Mouse (Mus musculus): ENCODE results near the gene Dhrs2. TPM values are rescaled to one million over a fixed set of nuclear protein-coding genes. Genes with fewer than 3 reads are reported as not detected.

Dhrs2 gene
- polyA plus RNA-seq, 1 experiment from 2014 or later, result 1.4 TPM

- ATAC-seq, result peak; percentile 84
- Histone ChIP-seq H3K4me2 (ENCODE audit: low read length) (no peak overlapping the region), H3K4me3 (ENCODE audit: low read length) (no peak overlapping the region), H3K4me1 (ENCODE audit: control insufficient read depth, insufficient read depth, low read depth, low read length) (no peaks in the 10 kb centered on the region; the same call in 1 of the 2 replicates), H3K27me3 (replicated peaks; ENCODE audit: control insufficient read depth, insufficient read depth, low read length) (no peaks in the 10 kb centered on the region), H3K36me3 (ENCODE audit: control insufficient read depth, insufficient read depth, low read length) (no peaks in the 10 kb centered on the region), H3K9me3 (ENCODE audit: control insufficient read depth, low read length) (no peaks in the 10 kb centered on the region), H3K27ac (ENCODE audit: low read depth, low read length) (no peak overlapping the region), H3K9ac (ENCODE audit: low read depth, low read length) (no peak overlapping the region)
- WGBS, result 20% methylated on average over 1 of the region's 1 CpGs
Observed at GRCm38 (mm10) chr14:55223172-55223571, 1.4 kb downstream of the Dhrs2 start.

DNA sequence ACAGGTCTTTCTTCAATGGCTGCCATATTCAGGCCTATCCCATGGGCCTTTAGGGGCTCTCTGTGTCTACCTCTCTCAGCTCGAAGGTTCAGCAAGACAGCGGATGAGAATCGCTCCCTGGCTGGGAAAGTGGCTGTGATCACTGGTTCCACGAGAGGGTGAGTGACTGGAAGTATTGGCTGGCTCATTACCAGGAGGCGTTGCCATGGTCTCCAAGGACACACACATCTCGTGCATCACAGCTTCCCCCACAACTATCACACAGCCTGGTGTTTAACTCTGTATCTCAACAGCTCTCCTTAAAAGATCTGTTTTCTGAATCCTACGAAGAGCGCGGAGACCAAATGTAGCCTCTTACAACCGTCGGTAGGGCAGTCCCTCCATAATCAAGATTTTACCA is 12.8 kb downstream of the Dhrs2 start:
- no peak overlapping the region for H3K4me3 ChIP-seq (ENCODE audit: low read length)
- H3K27me3 ChIP-seq (replicated peaks; ENCODE audit: control insufficient read depth, insufficient read depth, low read length), result no peaks in the 10 kb centered on the region
- no peak for ATAC-seq
- H3K9me3 ChIP-seq (ENCODE audit: control insufficient read depth, low read length), result no peaks in the 10 kb centered on the region
- H3K9ac ChIP-seq (ENCODE audit: low read depth, low read length), result no peak overlapping the region
- WGBS, result 85% methylated on average over 11 of the region's 11 CpGs
- H3K27ac ChIP-seq (ENCODE audit: low read depth, low read length), result no peak overlapping the region
- H3K36me3 ChIP-seq (ENCODE audit: control insufficient read depth, insufficient read depth, low read length), result no peaks in the 10 kb centered on the region
- no peak overlapping the region for H3K4me2 ChIP-seq (ENCODE audit: low read length)
- no peaks in the 10 kb centered on the region for H3K4me1 ChIP-seq (ENCODE audit: control insufficient read depth, insufficient read depth, low read depth, low read length)

GRCm38 (mm10) chr14:55236685-55237084 is 14.9 kb downstream of the Dhrs2 start:
- Histone ChIP-seq H3K9ac (ENCODE audit: low read depth, low read length) (no peak overlapping the region), H3K4me1 (ENCODE audit: control insufficient read depth, insufficient read depth, low read depth, low read length) (no peaks in the 10 kb centered on the region)
- 91% methylated on average over 2 of the region's 2 CpGs for WGBS

GRCm38 (mm10) chr14:55242664-55243063 is 20.9 kb downstream of the Dhrs2 start:
- Histone ChIP-seq H3K36me3 (ENCODE audit: control insufficient read depth, insufficient read depth, low read length) (no peaks in the 10 kb centered on the region), H3K27ac (ENCODE audit: low read depth, low read length) (no peak overlapping the region), H3K4me3 (ENCODE audit: low read length) (no peak overlapping the region), H3K4me1 (ENCODE audit: control insufficient read depth, insufficient read depth, low read depth, low read length) (no peaks in the 10 kb centered on the region), H3K4me2 (ENCODE audit: low read length) (no peak overlapping the region), H3K27me3 (replicated peaks; ENCODE audit: control insufficient read depth, insufficient read depth, low read length) (no peaks in the 10 kb centered on the region), H3K9ac (ENCODE audit: low read depth, low read length) (no peak overlapping the region), H3K9me3 (ENCODE audit: control insufficient read depth, low read length) (no peaks in the 10 kb centered on the region)
- no peak for ATAC-seq
- 84% methylated on average over 1 of the region's 1 CpGs for WGBS

More at GRCm38 (mm10) chr14:55236685-55237084, 14.9 kb downstream of the Dhrs2 start:
- ATAC-seq, result no peak
- Histone ChIP-seq H3K4me3 (ENCODE audit: low read length) (no peak overlapping the region), H3K9me3 (ENCODE audit: control insufficient read depth, low read length) (no peaks in the 10 kb centered on the region), H3K36me3 (ENCODE audit: control insufficient read depth, insufficient read depth, low read length) (no peaks in the 10 kb centered on the region), H3K27ac (ENCODE audit: low read depth, low read length) (no peak overlapping the region), H3K4me2 (ENCODE audit: low read length) (no peak overlapping the region), H3K27me3 (replicated peaks; ENCODE audit: control insufficient read depth, insufficient read depth, low read length) (no peaks in the 10 kb centered on the region)

GRCm38 (mm10) chr14:55247181-55247580 is 25.4 kb downstream of the Dhrs2 start:
- Histone ChIP-seq H3K4me1 (ENCODE audit: control insufficient read depth, insufficient read depth, low read depth, low read length) (no peaks in the 10 kb centered on the region), H3K27ac (ENCODE audit: low read depth, low read length) (no peak overlapping the region), H3K4me2 (ENCODE audit: low read length) (no peak overlapping the region), H3K4me3 (ENCODE audit: low read length) (no peak overlapping the region), H3K9ac (ENCODE audit: low read depth, low read length) (no peak overlapping the region), H3K36me3 (ENCODE audit: control insufficient read depth, insufficient read depth, low read length) (no peaks in the 10 kb centered on the region), H3K27me3 (replicated peaks; ENCODE audit: control insufficient read depth, insufficient read depth, low read length) (no peaks in the 10 kb centered on the region), H3K9me3 (ENCODE audit: control insufficient read depth, low read length) (no peaks in the 10 kb centered on the region)
- 45% methylated on average over 6 of the region's 6 CpGs for WGBS
- no peak for ATAC-seq

DNA sequence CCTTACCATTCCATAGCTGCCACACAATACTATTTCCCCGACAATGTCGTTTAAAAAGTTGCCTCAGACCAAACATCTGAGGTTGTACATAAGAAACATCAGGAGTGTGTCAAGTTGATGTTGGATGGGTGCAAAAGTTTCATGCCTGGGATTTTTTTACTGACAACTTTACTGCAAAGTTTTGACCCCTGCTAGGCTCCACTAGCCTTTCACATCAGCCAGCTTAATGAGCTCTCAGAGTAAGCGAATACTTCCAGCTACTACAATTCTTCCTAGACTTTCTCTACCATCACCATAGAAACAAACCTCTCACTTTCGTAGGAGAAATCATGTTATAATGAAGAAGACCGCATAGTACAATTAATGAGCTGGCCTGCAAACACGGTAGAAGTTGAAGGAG is 26.5 kb downstream of the Dhrs2 start:
- ATAC-seq, result no peak
- 83% methylated on average over 6 of the region's 6 CpGs for WGBS
- Histone ChIP-seq H3K9me3 (ENCODE audit: control insufficient read depth, low read length) (no peaks in the 10 kb centered on the region), H3K9ac (ENCODE audit: low read depth, low read length) (no peak overlapping the region), H3K36me3 (ENCODE audit: control insufficient read depth, insufficient read depth, low read length) (no peaks in the 10 kb centered on the region), H3K27me3 (replicated peaks; ENCODE audit: control insufficient read depth, insufficient read depth, low read length) (no peaks in the 10 kb centered on the region), H3K4me3 (ENCODE audit: low read length) (no peak overlapping the region), H3K4me1 (ENCODE audit: control insufficient read depth, insufficient read depth, low read depth, low read length) (no peaks in the 10 kb centered on the region), H3K4me2 (ENCODE audit: low read length) (no peak overlapping the region), H3K27ac (ENCODE audit: low read depth, low read length) (no peak overlapping the region)

DNA sequence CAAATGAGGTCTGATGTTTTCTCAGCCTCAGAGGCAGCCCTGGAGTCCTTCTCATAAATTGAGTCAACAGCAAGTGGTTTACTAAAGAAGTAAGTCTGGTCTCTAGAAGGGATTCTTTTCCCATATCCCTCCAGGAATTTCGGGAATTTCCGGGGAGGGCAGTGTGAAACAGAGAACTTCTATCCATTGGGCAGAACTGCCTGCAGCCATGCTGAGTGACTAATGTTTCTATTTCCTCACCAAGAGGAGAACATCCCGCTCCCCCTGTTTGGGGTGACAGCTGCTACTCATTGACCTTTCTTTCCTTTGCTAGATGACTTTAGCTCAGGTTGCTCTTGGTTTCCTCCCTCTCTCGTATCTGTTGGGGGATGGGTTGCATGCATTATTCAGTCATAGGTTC is 31.8 kb downstream of the Dhrs2 start:
- no peak overlapping the region for H3K27ac ChIP-seq (ENCODE audit: low read depth, low read length)
- H3K9ac ChIP-seq (ENCODE audit: low read depth, low read length), result no peak overlapping the region
- 79% methylated on average over 4 of the region's 4 CpGs for WGBS
- no peaks in the 10 kb centered on the region for H3K27me3 ChIP-seq (replicated peaks; ENCODE audit: control insufficient read depth, insufficient read depth, low read length)
- H3K4me3 ChIP-seq (ENCODE audit: low read length), result no peak overlapping the region
- ATAC-seq, result no peak
- no peaks in the 10 kb centered on the region for H3K4me1 ChIP-seq (ENCODE audit: control insufficient read depth, insufficient read depth, low read depth, low read length)
- H3K9me3 ChIP-seq (ENCODE audit: control insufficient read depth, low read length), result no peaks in the 10 kb centered on the region
- no peaks in the 10 kb centered on the region for H3K36me3 ChIP-seq (ENCODE audit: control insufficient read depth, insufficient read depth, low read length)
- H3K4me2 ChIP-seq (ENCODE audit: low read length), result no peak overlapping the region

- H3K27me3 ChIP-seq (replicated peaks; ENCODE audit: control insufficient read depth, insufficient read depth, low read length), result no peaks in the 10 kb centered on the region
- 44% methylated on average over 6 of the region's 6 CpGs for WGBS
- no peaks in the 10 kb centered on the region for H3K4me1 ChIP-seq (ENCODE audit: control insufficient read depth, insufficient read depth, low read depth, low read length)
- H3K27ac ChIP-seq (ENCODE audit: low read depth, low read length), result no peak overlapping the region
- H3K4me3 ChIP-seq (ENCODE audit: low read length), result no peak overlapping the region
- no peak overlapping the region for H3K4me2 ChIP-seq (ENCODE audit: low read length)
- H3K9ac ChIP-seq (ENCODE audit: low read depth, low read length), result no peak overlapping the region
- H3K36me3 ChIP-seq (ENCODE audit: control insufficient read depth, insufficient read depth, low read length), result no peaks in the 10 kb centered on the region
- H3K9me3 ChIP-seq (ENCODE audit: control insufficient read depth, low read length), result no peaks in the 10 kb centered on the region
- no peak for ATAC-seq
Observed at GRCm38 (mm10) chr14:55255443-55255842, 33.6 kb downstream of the Dhrs2 start.

DNA sequence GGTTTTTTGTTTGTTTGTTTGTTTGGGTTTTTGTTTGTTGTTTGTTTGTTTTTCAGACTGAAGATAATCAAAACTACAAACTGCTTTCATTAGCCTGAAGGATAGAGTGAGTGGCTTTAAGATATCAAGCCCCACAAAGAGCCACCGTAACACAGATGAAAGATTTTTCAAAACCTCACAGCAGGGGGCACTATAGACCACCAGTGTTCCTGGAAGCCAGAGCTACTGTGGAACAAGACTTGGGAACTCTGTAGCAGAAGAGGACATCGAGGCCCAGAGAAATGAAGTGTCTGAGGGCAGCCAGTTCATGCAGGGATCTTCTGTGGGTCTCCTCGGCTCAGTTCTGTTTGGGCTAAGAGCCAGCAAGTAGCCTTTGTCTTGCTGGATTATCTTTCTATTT is 49.4 kb downstream of the Dhrs2 start:
- H3K9ac ChIP-seq (ENCODE audit: low read depth, low read length), result no peak overlapping the region
- WGBS, result 51% methylated on average over 3 of the region's 3 CpGs
- no peak overlapping the region for H3K4me3 ChIP-seq (ENCODE audit: low read length)
- no peaks in the 10 kb centered on the region for H3K27me3 ChIP-seq (replicated peaks; ENCODE audit: control insufficient read depth, insufficient read depth, low read length)
- no peaks in the 10 kb centered on the region for H3K4me1 ChIP-seq (ENCODE audit: control insufficient read depth, insufficient read depth, low read depth, low read length)
- no peak overlapping the region for H3K4me2 ChIP-seq (ENCODE audit: low read length)
- H3K36me3 ChIP-seq (ENCODE audit: control insufficient read depth, insufficient read depth, low read length), result no peaks in the 10 kb centered on the region
- H3K27ac ChIP-seq (ENCODE audit: low read depth, low read length), result no peak overlapping the region
- no peaks in the 10 kb centered on the region for H3K9me3 ChIP-seq (ENCODE audit: control insufficient read depth, low read length)
- ATAC-seq, result no peak

GRCm38 (mm10) chr14:55273023-55273422 is 51.2 kb downstream of the Dhrs2 start:
- H3K27me3 ChIP-seq (replicated peaks; ENCODE audit: control insufficient read depth, insufficient read depth, low read length), result no peaks in the 10 kb centered on the region
- no peaks in the 10 kb centered on the region for H3K9me3 ChIP-seq (ENCODE audit: control insufficient read depth, low read length)
- ATAC-seq, result no peak
- no peak overlapping the region for H3K4me3 ChIP-seq (ENCODE audit: low read length)
- no peak overlapping the region for H3K27ac ChIP-seq (ENCODE audit: low read depth, low read length)
- H3K9ac ChIP-seq (ENCODE audit: low read depth, low read length), result no peak overlapping the region
- no peak overlapping the region for H3K4me2 ChIP-seq (ENCODE audit: low read length)
- 81% methylated on average over 4 of the region's 4 CpGs for WGBS
- no peaks in the 10 kb centered on the region for H3K4me1 ChIP-seq (ENCODE audit: control insufficient read depth, insufficient read depth, low read depth, low read length)
- H3K36me3 ChIP-seq (ENCODE audit: control insufficient read depth, insufficient read depth, low read length), result no peaks in the 10 kb centered on the region
